Mouse (Mus musculus): ENCODE data around the gene Ccdc13.

- TF ChIP-seq CTCF (IDR thresholded peaks at IDR 0.05; ENCODE audit: control insufficient read depth, insufficient read depth, insufficient read length) (no peak), FOSL1 (IDR thresholded peaks at IDR 0.05; ENCODE audit: insufficient read depth, low read length, poor library complexity, severe bottlenecking) (no peak), MYOG (IDR thresholded peaks at IDR 0.05; ENCODE audit: control insufficient read depth, extremely low read depth, insufficient read length) (no peak)
These were observed 34.3 kb upstream of the Ccdc13 start for GRCm38 (mm10) chr9:121873578-121873977.
